Mouse (Mus musculus): ENCODE results near the gene Vmn1r239-ps. TPM values are rescaled to one million over a fixed set of nuclear protein-coding genes. Genes with fewer than 3 reads are reported as not detected.
"Not testable (repeated sequence)": the region's sequence is repeated elsewhere in the genome, so short reads cannot be mapped to it uniquely, and the experiment has no call there.

Gene Vmn1r239-ps
- polyA plus RNA-seq (2016; fragmentation: Nextera tagmentation; extraction: Ambion mirVana) = not detected in 2 replicates

GRCm38 (mm10) chrX:147453610-147454009, at the start of gene Vmn1r239-ps:
Gene Vmn1r239-ps, minus strand, starts transcription at chrX:147453710.
- H3K27me3 ChIP-seq (ENCODE audit: insufficient read depth, poor library complexity, severe bottlenecking); H3K36me3 ChIP-seq; H3K4me3 ChIP-seq; H3K9me3 ChIP-seq; H3K4me1 ChIP-seq (replicated peaks); H3K27ac ChIP-seq; DNase-seq (ENCODE audit: low spot score): not testable (repeated sequence)
- 82% methylated on average over 1 of the region's 1 CpGs for WGBS

GRCm38 (mm10) chrX:147489551-147489950, 36.0 kb upstream of the Vmn1r239-ps start:
- H3K27me3 ChIP-seq (ENCODE audit: insufficient read depth, poor library complexity, severe bottlenecking) = no peaks in the 10 kb centered on the region
- no peak for DNase-seq (ENCODE audit: low spot score)
- H3K36me3 ChIP-seq = no peaks in the 10 kb centered on the region
- H3K4me3 ChIP-seq = no peak overlapping the region
- 79% methylated on average over 2 of the region's 2 CpGs for WGBS
- no peaks in the 10 kb centered on the region for H3K4me1 ChIP-seq (replicated peaks)
- H3K9me3 ChIP-seq = no peaks in the 10 kb centered on the region
- H3K27ac ChIP-seq = no peak overlapping the region

GRCm38 (mm10) chrX:147443386-147443785, 10.1 kb downstream of the Vmn1r239-ps start:
- DNase-seq (ENCODE audit: low spot score) = no peak
- no peaks in the 10 kb centered on the region for H3K4me1 ChIP-seq (replicated peaks)
- no peaks in the 10 kb centered on the region for H3K36me3 ChIP-seq
- H3K9me3 ChIP-seq = no peaks in the 10 kb centered on the region
- no peaks in the 10 kb centered on the region for H3K27me3 ChIP-seq (ENCODE audit: insufficient read depth, poor library complexity, severe bottlenecking)
- H3K4me3 ChIP-seq = no peak overlapping the region
- WGBS = 90% methylated on average over 4 of the region's 4 CpGs
- H3K27ac ChIP-seq = no peak overlapping the region

- 82% methylated on average over 2 of the region's 2 CpGs for WGBS
- no peak overlapping the region for H3K27ac ChIP-seq
- H3K27me3 ChIP-seq (ENCODE audit: insufficient read depth, poor library complexity, severe bottlenecking) = no peaks in the 10 kb centered on the region
- H3K4me1 ChIP-seq (replicated peaks) = no peaks in the 10 kb centered on the region
- no peak for DNase-seq (ENCODE audit: low spot score)
- no peak overlapping the region for H3K4me3 ChIP-seq
- H3K9me3 ChIP-seq = no peaks in the 10 kb centered on the region
- H3K36me3 ChIP-seq = no peaks in the 10 kb centered on the region
These were observed 18.1 kb downstream of the Vmn1r239-ps start for GRCm38 (mm10) chrX:147435400-147435799.

GRCm38 (mm10) chrX:147429753-147430152, 23.8 kb downstream of the Vmn1r239-ps start:
- Histone ChIP-seq H3K27ac (no peak overlapping the region), H3K4me3 (no peak overlapping the region), H3K4me1 (replicated peaks) (no peaks in the 10 kb centered on the region), H3K27me3 (ENCODE audit: insufficient read depth, poor library complexity, severe bottlenecking) (no peaks in the 10 kb centered on the region), H3K9me3 (no peaks in the 10 kb centered on the region), H3K36me3 (no peaks in the 10 kb centered on the region)
- 72% methylated on average over 1 of the region's 1 CpGs for WGBS
- no peak for DNase-seq (ENCODE audit: low spot score)

- no peak within 1 kb of the TSS for H3K27ac ChIP-seq
- 53% methylated on average over 1 of the region's 1 CpGs for WGBS
- no peaks in the 10 kb centered on the region for H3K27me3 ChIP-seq (ENCODE audit: insufficient read depth, poor library complexity, severe bottlenecking)
- no peaks in the 10 kb centered on the region for H3K36me3 ChIP-seq
- no peaks in the 10 kb centered on the region for H3K4me1 ChIP-seq (replicated peaks)
- no peak for DNase-seq (ENCODE audit: low spot score)
- no peaks in the 10 kb centered on the region for H3K9me3 ChIP-seq
- H3K4me3 ChIP-seq = no peak within 1 kb of the TSS
These were observed 24.4 kb downstream of the Vmn1r239-ps start, which contains the start of gene Il13ra2 for GRCm38 (mm10) chrX:147429129-147429528. Gene Il13ra2, minus strand, starts transcription at chrX:147429192.

Other genes starting within 250 kb of the Vmn1r239-ps start
- 0.14 TPM in 1 of 2 replicates, not detected in the other for gene Il13ra2, start 24.5 kb downstream of the Vmn1r239-ps start, polyA plus RNA-seq (2016; fragmentation: Nextera tagmentation; extraction: Ambion mirVana)
- gene Lrch2, start 100.4 kb upstream of the Vmn1r239-ps start, polyA plus RNA-seq (2016; fragmentation: Nextera tagmentation; extraction: Ambion mirVana) = 3.5 and 4.5 TPM in 2 replicates

Data from hindbrain, embryonic 10.5 days (tissue).